Mouse (Mus musculus) bone marrow macrophage, adult 2 months (primary cell): Measurements from ENCODE around the gene Tfdp2.

ENCODE experiments used
- CTCF ChIP-seq: IDR thresholded peaks from 2 replicates; pipeline ENCODE4 v1.5.1; 2012; ENCODE audit warnings: low read depth, mild to moderate bottlenecking, low read length, moderate library complexity
- POLR2A ChIP-seq: IDR thresholded peaks from 2 replicates; pipeline ENCODE4 v1.6.1; 2012; ENCODE audit warnings: mild to moderate bottlenecking, low read depth, low read length, borderline replicate concordance

DNA sequence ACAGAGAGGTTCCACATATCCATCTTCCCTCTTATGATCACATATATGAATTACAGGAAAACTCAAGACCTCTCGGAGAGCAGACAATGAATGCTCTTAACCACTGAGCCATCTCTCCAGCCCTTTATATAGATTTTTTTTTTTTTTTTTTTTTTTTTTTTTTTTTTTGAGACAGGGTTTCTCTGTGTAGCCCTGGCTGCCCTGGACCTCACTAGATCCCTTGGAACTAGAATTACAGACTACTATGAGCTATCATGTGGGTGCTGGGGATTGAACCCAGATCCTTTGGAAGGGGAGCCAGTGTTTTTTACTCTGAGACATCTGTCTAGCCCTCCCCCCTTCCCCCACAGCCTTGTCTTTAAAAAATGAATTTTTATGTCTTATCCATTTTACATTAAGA, 21.2 kb downstream of the Tfdp2 start:
- TF ChIP-seq CTCF, result no peak
- TF ChIP-seq POLR2A, result no peak
